Mouse (Mus musculus): Measurements from ENCODE around the gene Pik3c2g. TPM values are rescaled to one million over a fixed set of nuclear protein-coding genes. Genes with fewer than 3 reads are reported as not detected.

The Pik3c2g gene
- polyA plus RNA-seq, 1 experiment from 2014 or later, result 0.30 TPM

DNA sequence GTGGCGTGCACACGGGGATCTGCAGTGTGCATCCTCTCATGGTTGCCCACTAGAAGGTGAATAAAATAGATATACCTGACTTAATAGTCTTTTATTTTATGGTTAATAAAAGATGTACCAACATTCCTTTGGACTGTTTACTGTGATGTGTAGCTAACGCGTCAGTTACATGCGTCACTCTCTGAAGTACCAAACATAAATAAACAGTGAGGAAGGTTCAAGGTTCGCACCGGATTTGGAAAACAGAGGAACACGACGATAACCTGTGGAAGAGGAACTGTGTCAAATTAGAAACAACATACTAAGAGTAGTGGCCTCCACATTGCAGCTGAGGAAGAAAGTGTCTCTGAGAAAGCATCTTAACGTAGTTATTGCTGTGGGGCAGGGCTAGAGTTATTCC lies 402.6 kb downstream of the Pik3c2g start:
- no peak overlapping the region for H3K4me3 ChIP-seq (ENCODE audit: low read length)
- H3K36me3 ChIP-seq (ENCODE audit: control insufficient read depth, insufficient read depth, low read length), result no peaks in the 10 kb centered on the region
- H3K9me3 ChIP-seq (ENCODE audit: control insufficient read depth, low read length), result no peaks in the 10 kb centered on the region
- ATAC-seq (ENCODE audit: low FRiP score, low TSS enrichment), result no peak
- no peaks in the 10 kb centered on the region for H3K4me1 ChIP-seq (ENCODE audit: control insufficient read depth, insufficient read depth, low read length)
- H3K27ac ChIP-seq (ENCODE audit: low read depth, low read length), result no peak overlapping the region
- H3K27me3 ChIP-seq (ENCODE audit: control insufficient read depth, insufficient read depth, low read length), result no peaks in the 10 kb centered on the region
- H3K4me2 ChIP-seq (replicated peaks; ENCODE audit: low read depth, low read length), result no peak overlapping the region
- no peak overlapping the region for H3K9ac ChIP-seq (ENCODE audit: low read depth, low read length)
- WGBS, result 82% methylated on average over 10 of the region's 10 CpGs

DNA sequence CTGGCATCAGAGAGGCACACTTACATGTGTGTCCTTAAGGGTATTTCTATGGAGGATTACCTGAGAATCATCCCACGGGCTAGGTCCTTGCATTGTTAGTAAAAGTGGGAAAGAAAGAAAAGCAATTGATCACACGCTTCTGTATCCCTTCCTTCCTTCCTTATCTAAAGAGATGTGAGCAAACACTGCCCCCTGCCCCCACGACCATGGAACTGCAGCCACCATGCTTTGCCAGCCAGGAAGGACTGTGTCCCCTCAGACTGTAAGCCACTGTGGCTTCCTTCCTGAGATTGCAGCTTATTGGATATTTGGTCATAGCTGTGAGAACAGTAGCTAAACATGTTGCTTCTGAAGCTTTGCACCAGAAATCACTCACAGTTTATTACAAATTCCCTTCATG lies 418.2 kb downstream of the Pik3c2g start:
- H3K4me1 ChIP-seq (ENCODE audit: control insufficient read depth, insufficient read depth, low read length), result no peaks in the 10 kb centered on the region
- 80% methylated on average over 3 of the region's 3 CpGs for WGBS
- H3K4me2 ChIP-seq (replicated peaks; ENCODE audit: low read depth, low read length), result no peak overlapping the region
- H3K9ac ChIP-seq (ENCODE audit: low read depth, low read length), result no peak overlapping the region
- H3K36me3 ChIP-seq (ENCODE audit: control insufficient read depth, insufficient read depth, low read length), result no peaks in the 10 kb centered on the region
- no peak for ATAC-seq (ENCODE audit: low FRiP score, low TSS enrichment)
- no peaks in the 10 kb centered on the region; the same call in 1 of the 2 replicates for H3K9me3 ChIP-seq (ENCODE audit: control insufficient read depth, low read length)
- no peak overlapping the region for H3K27ac ChIP-seq (ENCODE audit: low read depth, low read length)
- H3K4me3 ChIP-seq (ENCODE audit: low read length), result no peak overlapping the region
- no peaks in the 10 kb centered on the region for H3K27me3 ChIP-seq (ENCODE audit: control insufficient read depth, insufficient read depth, low read length)

Other genes starting within 250 kb of the Pik3c2g start
- gene Rergl, start 85.2 kb upstream of the Pik3c2g start, polyA plus RNA-seq (2014; fragmentation: Nextera tagmentation; extraction: Ambion mirVana), result 3.5 and 6.1 TPM in 2 replicates

Data from kidney, embryonic 14.5 days (tissue).